Mouse (Mus musculus) liver, postnatal 0 days (tissue): ENCODE data around the gene Lrrc72.

Experiments used
- CTCF ChIP-seq: sonication (generic); IDR thresholded peaks from 2 replicates; pipeline ENCODE4 v1.5.1; 2016; ENCODE audit warnings: antibody characterized with exemption, low read depth
- EP300 ChIP-seq: IDR thresholded peaks from 2 replicates; pipeline ENCODE4 v1.6.1; 2016; ENCODE audit warnings: antibody characterized with exemption, low read depth, mild to moderate bottlenecking

- TF ChIP-seq CTCF (no peak), EP300 (no peak)
These were observed 43.1 kb downstream of the Lrrc72 start for GRCm38 (mm10) chr12:36210096-36210495.
